Mouse (Mus musculus) brain, embryonic 18.5 days (tissue): ENCODE data around the gene Sectm1b.

Experiments
- DNase-seq: peaks from one replicate; pipeline ENCODE4 v3.0.0-alpha.2; 2012; ENCODE audit warnings: low read depth, low spot score

Sectm1b gene

GRCm38 (mm10) chr11:121027259-121027658, 36.1 kb downstream of the Sectm1b start:
- DNase-seq: no peak

GRCm38 (mm10) chr11:121024163-121024562, 39.2 kb downstream of the Sectm1b start:
- no peak for DNase-seq

- no peak for DNase-seq
Observed at GRCm38 (mm10) chr11:121019501-121019900, 43.9 kb downstream of the Sectm1b start.

GRCm38 (mm10) chr11:121017703-121018102, 45.7 kb downstream of the Sectm1b start:
- no peak for DNase-seq

GRCm38 (mm10) chr11:121015472-121015871, 47.9 kb downstream of the Sectm1b start:
- DNase-seq: no peak

GRCm38 (mm10) chr11:121014896-121015300, 48.5 kb downstream of the Sectm1b start:
- DNase-seq: no peak

GRCm38 (mm10) chr11:121013656-121014055, 49.7 kb downstream of the Sectm1b start:
- DNase-seq: no peak

- no peak for DNase-seq
Observed at GRCm38 (mm10) chr11:121010044-121010755, 53.2 kb downstream of the Sectm1b start.

- DNase-seq: no peak
Observed at GRCm38 (mm10) chr11:121006184-121006583, 57.2 kb downstream of the Sectm1b start.

GRCm38 (mm10) chr11:121004281-121004680, 59.1 kb downstream of the Sectm1b start:
- no peak for DNase-seq
